Mouse (Mus musculus): ENCODE measurements at regions not wholly inside any gene's neighbourhood (a gene's known extent, or its start where the extent isn't known, plus 50 kb on each side); places are given as distances from the start of the nearest gene placed in this dataset.
"Not testable (repeated sequence)": the region's sequence is repeated elsewhere in the genome, so short reads cannot be mapped to it uniquely, and the experiment has no call there.

GRCm38 (mm10) chr6:69702813-69703212 is 1089.2 kb downstream of the Rpia start:
- H3K9ac ChIP-seq; H3K4me3 ChIP-seq; H3K36me3 ChIP-seq; H3K4me2 ChIP-seq; ATAC-seq (ENCODE audit: low FRiP score); H3K4me1 ChIP-seq (replicated peaks); H3K9me3 ChIP-seq; H3K27me3 ChIP-seq; H3K27ac ChIP-seq: not testable (repeated sequence)
- WGBS: 78% methylated on average over 2 of the region's 2 CpGs

DNA sequence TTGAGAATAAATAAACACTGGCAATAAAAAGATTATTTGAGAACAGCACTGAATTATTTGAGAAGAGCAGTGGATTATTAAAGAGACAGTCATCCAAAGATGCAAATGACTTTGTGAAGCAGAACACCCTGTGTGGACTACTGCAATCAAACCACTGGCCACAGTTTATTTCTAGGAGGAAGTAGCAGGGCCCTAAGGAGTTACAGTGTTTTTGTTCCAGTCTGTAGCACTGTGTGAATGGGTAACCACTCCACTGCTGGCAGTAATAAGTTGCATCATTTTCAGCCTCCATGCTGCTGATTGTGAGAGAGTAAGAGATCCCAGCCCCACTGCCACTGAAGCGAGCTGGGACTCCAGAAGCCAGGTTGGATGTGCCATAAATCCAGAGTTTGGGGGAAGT is 1110.9 kb downstream of the Rpia start:
- Histone ChIP-seq H3K4me1 (replicated peaks) (no peaks in the 10 kb centered on the region), H3K27ac (no peak overlapping the region), H3K36me3 (no peaks in the 10 kb centered on the region), H3K4me2 (no peak overlapping the region), H3K27me3 (no peaks in the 10 kb centered on the region), H3K9me3 (no peaks in the 10 kb centered on the region), H3K4me3 (no peak overlapping the region), H3K9ac (no peak overlapping the region)
- no peak for ATAC-seq (ENCODE audit: low FRiP score)
- WGBS: 84% methylated on average over 1 of the region's 1 CpGs

- H3K36me3 ChIP-seq; H3K27ac ChIP-seq; ATAC-seq (ENCODE audit: low FRiP score); H3K4me2 ChIP-seq; H3K4me3 ChIP-seq; H3K27me3 ChIP-seq; H3K9me3 ChIP-seq; H3K9ac ChIP-seq; H3K4me1 ChIP-seq (replicated peaks): not testable (repeated sequence)
- WGBS: 80% methylated on average over 1 of the region's 1 CpGs
Observed at GRCm38 (mm10) chr6:69662426-69662825, 1129.6 kb downstream of the Rpia start.

All from hindbrain, embryonic 13.5 days (tissue).